Mouse (Mus musculus) heart, embryonic 10.5 days (tissue): Measurements from ENCODE around the gene Csk. TPM values are rescaled to one million over a fixed set of nuclear protein-coding genes. Genes with fewer than 3 reads are reported as not detected.

Experiments used
- DNase-seq: peaks from one replicate; pipeline ENCODE4 v3.0.0-alpha.2; 2017; ENCODE audit warnings: low spot score
- H3K27ac ChIP-seq: fragments of 300-500 bp; sonication (generic); 2 replicates; pipeline ENCODE4 v1.5.1; 2016; ENCODE audit warnings: mild to moderate bottlenecking
- H3K27me3 ChIP-seq: fragments of 300-500 bp; sonication (generic); 2 replicates; pipeline ENCODE4 v1.6.1; 2016; ENCODE audit warnings: mild to moderate bottlenecking; ENCODE audit not compliant: poor library complexity, insufficient read depth, severe bottlenecking
- H3K36me3 ChIP-seq: fragments of 300-500 bp; sonication (generic); 2 replicates; pipeline ENCODE4 v1.6.1; 2016; ENCODE audit warnings: mild to moderate bottlenecking, moderate library complexity
- H3K4me1 ChIP-seq: fragments of 300-500 bp; sonication (generic); 2 replicates; pipeline ENCODE4 v1.6.1; 2016; ENCODE audit warnings: mild to moderate bottlenecking
- H3K4me3 ChIP-seq: fragments of 300-500 bp; sonication (generic); 2 replicates; pipeline ENCODE4 v1.5.1; 2016; ENCODE audit warnings: mild to moderate bottlenecking, moderate library complexity
- H3K9me3 ChIP-seq: fragments of 300-500 bp; sonication (generic); 2 replicates; pipeline ENCODE4 v1.6.1; 2016; ENCODE audit warnings: mild to moderate bottlenecking, moderate library complexity
- WGBS: fragments of 180-500 bp; shearing (Covaris S2); methylation state at CpG from one replicate; pipeline ENCODE4 v1.1.7; 2016; 5-methylcytosine and 5-hydroxymethylcytosine counted together
- polyA plus RNA-seq: library from polyadenylated mRNA; unstranded; fragments of >200 nt; fragmentation: Nextera tagmentation; extraction: Ambion mirVana; gene quantifications from 2 replicates; pipeline ENCODE4 v1.2.1, GENCODE M21; 2016

The Csk gene
- polyA plus RNA-seq, 1 experiment from 2014 or later: 26.0 TPM

GRCm38 (mm10) chr9:57577144-57577849 lies 76.1 kb downstream of the Csk start:
- WGBS: 70% methylated on average over 6 of the region's 6 CpGs
- peaks cover 60% of the 10 kb centered on the region for H3K36me3 ChIP-seq

More at GRCm38 (mm10) chr9:57577144-57577849, 76.1 kb downstream of the Csk start:
- no peak overlapping the region for H3K27ac ChIP-seq
- no peaks in the 10 kb centered on the region for H3K9me3 ChIP-seq
- no peaks in the 10 kb centered on the region for H3K27me3 ChIP-seq
- no peak for DNase-seq
- no peak overlapping the region for H3K4me3 ChIP-seq
- 0 out of 2 replicates have a peak, but pooled peaks cover 8% of the 10 kb centered on the region for H3K4me1 ChIP-seq

Other genes with a start within 250 kb of the Csk start
- 21.3 and 21.5 TPM in 2 replicates for gene Ppcdc, start 213.5 kb downstream of the Csk start, polyA plus RNA-seq
- 11.3 and 11.4 TPM in 2 replicates for gene Scamp5, start 185.6 kb downstream of the Csk start, polyA plus RNA-seq
- gene Rpp25, start 149.6 kb downstream of the Csk start, polyA plus RNA-seq: 15.0 and 16.5 TPM in 2 replicates
- gene Cox5a, start 132.4 kb downstream of the Csk start, polyA plus RNA-seq: 911 and 1,292 TPM in 2 replicates
- 14.2 and 14.9 TPM in 2 replicates for gene Fam219b, start 116.1 kb downstream of the Csk start, polyA plus RNA-seq
- gene Mpi, start 100.9 kb downstream of the Csk start, polyA plus RNA-seq: 80.6 and 102 TPM in 2 replicates
- gene Scamp2, start 92.7 kb downstream of the Csk start, polyA plus RNA-seq: 53.5 and 53.9 TPM in 2 replicates
- gene Ulk3, start 64.2 kb downstream of the Csk start, polyA plus RNA-seq: 17.4 and 21.8 TPM in 2 replicates
- gene Cplx3, start 47.4 kb downstream of the Csk start, polyA plus RNA-seq: 0.15 TPM in 1 of 2 replicates, not detected in the other
- not detected in 2 replicates for gene Lman1l, start 32.9 kb downstream of the Csk start, polyA plus RNA-seq
- gene Cyp1a2, start 30.1 kb upstream of the Csk start, polyA plus RNA-seq: not detected in 2 replicates
- 0.05 TPM in 1 of 2 replicates, not detected in the other for gene Cyp1a1, start 34.3 kb upstream of the Csk start, polyA plus RNA-seq
- gene Edc3, start 54.9 kb upstream of the Csk start, polyA plus RNA-seq: 24.7 and 28.5 TPM in 2 replicates
- gene Clk3, start 112.2 kb upstream of the Csk start, polyA plus RNA-seq: 70.6 and 79.7 TPM in 2 replicates
- gene Arid3b, start 183.2 kb upstream of the Csk start, polyA plus RNA-seq: 59.7 and 60.2 TPM in 2 replicates